Mouse (Mus musculus) spleen, adult 2 months (tissue): ENCODE measurements around the gene Zfp296.

Experiments used
- CTCF ChIP-seq: fragments of 200-500 bp; IDR thresholded peaks from 2 replicates; pipeline ENCODE4 v1.5.1; 2011; ENCODE audit warnings: mild to moderate bottlenecking, inconsistent platforms; ENCODE audit not compliant: insufficient read depth, insufficient read length, insufficient replicate concordance; ENCODE audit errors: extremely low read depth
- POLR2A ChIP-seq: fragments of 200-500 bp; IDR thresholded peaks from 2 replicates; pipeline ENCODE4 v1.6.1; 2011; ENCODE audit warnings: low read depth, low read length, inconsistent platforms

- TF ChIP-seq POLR2A (no peak), CTCF (no peak)
These were observed 43.7 kb downstream of the Zfp296 start for GRCm38 (mm10) chr7:19620811-19621210.
